Comparison of ENCODE assay signal across 9 mouse cellular contexts in the genomic region with DNA sequence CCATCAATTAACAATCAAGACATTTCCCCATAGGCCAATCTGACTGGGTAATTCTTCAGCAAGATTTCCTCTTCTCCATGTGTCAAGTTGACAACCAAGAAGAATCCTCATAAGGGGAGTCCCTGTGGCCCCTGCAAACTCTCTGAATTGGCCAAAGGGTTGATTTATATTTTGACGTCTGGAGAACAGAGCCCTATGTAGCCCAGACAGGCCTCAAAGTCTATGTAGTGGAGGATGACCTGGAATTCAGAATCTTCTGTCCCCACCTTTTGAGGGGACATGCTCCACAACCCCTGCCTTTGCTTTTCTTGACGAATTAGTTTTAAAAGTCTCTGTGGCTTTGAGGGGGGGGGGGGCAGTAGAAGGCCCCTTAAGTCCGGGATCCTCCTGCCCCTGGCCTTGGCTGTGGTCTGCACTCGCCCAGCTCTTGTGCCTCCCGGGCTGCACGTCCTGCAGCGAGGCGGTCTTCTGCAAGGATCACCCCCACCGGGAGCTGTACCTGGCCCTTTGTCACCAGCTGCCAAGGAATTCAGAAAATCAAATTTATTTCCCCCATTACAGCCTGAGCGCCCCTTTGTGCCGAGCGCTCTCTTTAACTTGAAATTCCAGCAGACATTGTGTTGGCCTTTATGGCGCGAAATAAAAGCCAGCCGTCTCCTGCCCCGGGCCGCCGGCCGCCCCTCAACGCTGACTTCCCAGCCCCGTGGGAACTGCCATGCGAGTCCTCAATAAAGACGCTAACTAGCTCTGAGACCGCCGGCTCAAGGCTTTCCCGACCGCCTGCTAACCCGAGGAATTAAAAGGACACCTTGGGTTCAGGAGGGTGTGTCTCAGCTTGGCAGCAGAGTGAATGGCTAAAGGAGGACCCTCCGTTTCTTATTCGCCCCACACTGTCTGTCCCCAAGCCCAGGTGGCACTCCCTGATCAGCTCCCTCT. TPM values are rescaled to one million over a fixed set of nuclear protein-coding genes. Genes with fewer than 3 reads are reported as not detected.
DNase-seq lines count a peak whose midpoint lies in the region; ATAC-seq and TF ChIP-seq lines count a peak whose summit lies in the region.
"Had no signal": no experiment of that assay in that cellular context is flagged by ENCODE, and none has a peak within 500 bp of the region (broad histone marks: within the 10 kb centered on the region; RNA-seq: fewer than 3 reads in every experiment).

No protein-coding gene starts in this region.

- intact Hi-C loops in left cerebral cortex, postnatal 36 days (cut with DNase I) = no loop called here

- DNase-seq in heart, adult 18-20 months = no peak
- peak; percentile 77 for DNase-seq in embryo, embryonic 10.5 days (ENCODE audit: low spot score)
- no peak for DNase-seq in midbrain, postnatal 0 days (ENCODE audit: low spot score)
- DNase-seq in left cerebral cortex, postnatal 36 days (ENCODE audit: low spot score in 2 of 2) = no peak
- DNase-seq: thymus, adult 2 months had no signal

- peak overlapping the region; percentile 44 for H3K4me2 ChIP-seq in heart, embryonic 16.5 days (ENCODE audit: low read depth, low read length)
- H3K4me2 ChIP-seq in hindbrain, embryonic 13.5 days = peak overlapping the region; percentile 45
- H3K4me2 ChIP-seq in midbrain, postnatal 0 days (ENCODE audit: low read depth, low read length, poor library complexity, severe bottlenecking) = peak overlapping the region; percentile 25

- H3K4me3 ChIP-seq in heart, embryonic 16.5 days (ENCODE audit: low read length) = peak overlapping the region; percentile 1
- H3K4me3 ChIP-seq in hindbrain, embryonic 13.5 days = peak overlapping the region; percentile 21
- no peak overlapping the region for H3K4me3 ChIP-seq in midbrain, postnatal 0 days (ENCODE audit: low read depth, low read length)

- no peaks in the 10 kb centered on the region for H3K36me3 ChIP-seq in heart, embryonic 16.5 days (ENCODE audit: control insufficient read depth, insufficient read depth)
- no peaks in the 10 kb centered on the region for H3K36me3 ChIP-seq in hindbrain, embryonic 13.5 days
- H3K36me3 ChIP-seq in midbrain, postnatal 0 days (ENCODE audit: insufficient read depth, low read length) = no peaks in the 10 kb centered on the region

- no peak overlapping the region for H3K27ac ChIP-seq in heart, embryonic 16.5 days (ENCODE audit: low read length)
- no peak overlapping the region for H3K27ac ChIP-seq in hindbrain, embryonic 13.5 days
- H3K27ac ChIP-seq in midbrain, postnatal 0 days (ENCODE audit: low read depth, low read length) = no peak overlapping the region

- H3K9me3 ChIP-seq in heart, embryonic 16.5 days (replicated peaks; ENCODE audit: control insufficient read depth, low read length) = no peaks in the 10 kb centered on the region
- no peaks in the 10 kb centered on the region for H3K9me3 ChIP-seq in hindbrain, embryonic 13.5 days
- no peaks in the 10 kb centered on the region for H3K9me3 ChIP-seq in midbrain, postnatal 0 days (ENCODE audit: low read length)

- no peaks in the 10 kb centered on the region for H3K4me1 ChIP-seq in heart, embryonic 16.5 days (ENCODE audit: control insufficient read depth, insufficient read depth, low read length)
- peaks cover 19% of the 10 kb centered on the region for H3K4me1 ChIP-seq in hindbrain, embryonic 13.5 days (replicated peaks)
- H3K4me1 ChIP-seq in midbrain, postnatal 0 days (ENCODE audit: insufficient read depth, low read length) = no peaks in the 10 kb centered on the region

- 23% methylated on average over 30 of the region's 30 CpGs for WGBS in heart, embryonic 16.5 days
- 2% methylated on average over 30 of the region's 30 CpGs for WGBS in hindbrain, embryonic 13.5 days
- WGBS in midbrain, postnatal 0 days = 11% methylated on average over 30 of the region's 30 CpGs

- no peak for ATAC-seq in heart, embryonic 16.5 days (replicated peaks; ENCODE audit: extremely low read depth, insufficient read depth, low FRiP score)
- ATAC-seq in hindbrain, embryonic 13.5 days (ENCODE audit: low FRiP score) = no peak; the same call in 1 of the 2 replicates
- ATAC-seq in midbrain, postnatal 0 days (ENCODE audit: low FRiP score) = no peak
- ATAC-seq in frontal cortex, adult (ENCODE audit: low TSS enrichment) = no peak
- ATAC-seq in erythroid progenitor cell, adult 5-6 weeks (replicated peaks; ENCODE audit: low FRiP score, poor library complexity, severe bottlenecking) = no peak

- peaks cover 11% of the 10 kb centered on the region for H3K27me3 ChIP-seq in heart, embryonic 16.5 days (ENCODE audit: control insufficient read depth, insufficient read depth, low read length)
- H3K27me3 ChIP-seq in hindbrain, embryonic 13.5 days = peaks cover 88% of the 10 kb centered on the region
- H3K27me3 ChIP-seq in midbrain, postnatal 0 days (ENCODE audit: insufficient read depth, low read length) = peaks cover 24% of the 10 kb centered on the region

- TF ChIP-seq CTCF in midbrain, postnatal 0 days (IDR thresholded peaks at IDR 0.05) = no peak

- no peak overlapping the region for H3K9ac ChIP-seq in heart, embryonic 16.5 days (ENCODE audit: low read length)
- peak overlapping the region; percentile 39; the same call in 1 of the 2 replicates for H3K9ac ChIP-seq in hindbrain, embryonic 13.5 days
- H3K9ac ChIP-seq in midbrain, postnatal 0 days (replicated peaks; ENCODE audit: low read length, poor library complexity, severe bottlenecking) = no peak overlapping the region

RNA-seq across cellular contexts. Expression of a gene that starts 56.4 kb away (rescaled TPM):
- polyA plus RNA-seq in heart, embryonic 16.5 days (2015; fragmentation: Nextera tagmentation; extraction: Ambion mirVana) = 19.1 and 23.8 TPM in 2 replicates
- total RNA-seq in heart, adult 18-20 months (2021) = 10 to 100 TPM; 14.8 to 18.7 TPM
- polyA plus RNA-seq in hindbrain, embryonic 13.5 days (2015; fragmentation: Nextera tagmentation; extraction: Ambion mirVana) = 14.6 and 19.1 TPM in 2 replicates
- 10.2 and 10.3 TPM in 2 replicates for total RNA-seq in midbrain, postnatal 0 days (2014; rRNA removed)
- polyA plus RNA-seq in midbrain, postnatal 0 days (2015; fragmentation: Nextera tagmentation; extraction: Ambion mirVana) = 9.2 and 13.0 TPM in 2 replicates
- total RNA-seq in left cerebral cortex, postnatal 36 days (2021) = 10 to 100 TPM; 18.1 to 18.3 TPM
- 1.8 TPM in 1 of 2 replicates, not detected in the other for total RNA-seq in erythroid progenitor cell, adult 5-6 weeks (2015; ENCODE audit: low replicate concordance)
- total RNA-seq in erythroid progenitor cell, adult 5-6 weeks (2017; ENCODE audit: low replicate concordance) = 2.1 TPM in 1 of 2 replicates, not detected in the other
